Mouse (Mus musculus): Measurements from ENCODE around the gene Pias3. TPM values are rescaled to one million over a fixed set of nuclear protein-coding genes. Genes with fewer than 3 reads are reported as not detected.
"Not testable (repeated sequence)": the region's sequence is repeated elsewhere in the genome, so short reads cannot be mapped to it uniquely, and the experiment has no call there.

The Pias3 gene
- total RNA-seq, 2 experiments from 2014 or later = 18.1 to 22.1 TPM

DNA sequence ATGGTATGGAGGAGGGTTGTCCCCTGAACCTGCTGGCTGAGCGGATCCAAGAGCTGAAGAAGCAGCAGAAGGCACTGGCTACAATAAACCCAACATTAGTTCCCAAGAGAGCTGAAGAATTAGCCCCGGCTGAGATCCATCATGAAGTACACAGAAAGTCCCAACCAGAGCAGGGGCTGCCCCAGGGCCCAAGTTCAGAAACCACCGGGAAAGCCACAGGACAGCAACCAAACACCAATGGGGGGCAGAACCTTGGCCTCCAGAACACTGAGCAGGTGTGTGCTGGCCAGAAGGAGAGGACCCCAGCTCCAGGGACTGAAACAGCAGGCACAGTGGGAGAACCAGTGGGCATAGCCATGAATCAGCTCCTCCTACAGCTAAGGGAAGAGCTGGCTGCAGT lies 12.7 kb upstream of the Pias3 start:
- intact Hi-C loops (cut with DNase I) = no loop called here
- no peak for DNase-seq

DNA sequence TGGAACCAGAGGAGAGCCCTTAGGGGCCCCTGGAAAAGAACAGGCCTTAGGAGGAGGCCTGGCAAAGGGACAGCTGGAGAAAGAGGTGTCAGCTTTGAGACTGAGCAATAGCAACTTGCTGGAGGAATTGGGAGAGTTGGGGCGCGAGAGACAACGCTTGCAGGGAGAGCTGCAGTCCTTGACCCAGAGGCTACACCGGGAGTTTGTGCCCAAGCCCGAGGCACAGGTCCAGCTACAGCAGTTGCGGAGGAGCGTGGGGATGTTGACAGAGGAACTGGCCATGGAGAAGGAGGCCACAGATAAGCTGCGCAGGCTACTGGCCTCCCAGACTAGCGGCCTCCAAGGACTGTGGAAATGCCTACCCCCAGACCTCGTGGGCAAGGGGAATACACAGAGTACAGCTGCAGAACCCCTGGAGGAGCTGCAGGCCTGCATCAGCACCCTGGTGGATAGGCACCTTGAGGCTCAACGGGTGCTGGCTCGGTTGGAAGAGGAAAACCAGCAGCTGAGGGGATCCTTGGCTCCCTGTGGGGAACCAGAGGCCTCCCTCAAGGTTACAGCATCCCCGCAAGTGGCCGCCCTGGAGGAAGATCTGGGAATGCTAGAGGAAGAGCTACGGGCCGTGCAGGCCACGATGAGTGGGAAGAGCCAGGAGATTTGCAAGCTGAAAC lies 11.9 kb upstream of the Pias3 start:
- intact Hi-C loops (cut with DNase I) = no loop called here
- no peak for DNase-seq

DNA sequence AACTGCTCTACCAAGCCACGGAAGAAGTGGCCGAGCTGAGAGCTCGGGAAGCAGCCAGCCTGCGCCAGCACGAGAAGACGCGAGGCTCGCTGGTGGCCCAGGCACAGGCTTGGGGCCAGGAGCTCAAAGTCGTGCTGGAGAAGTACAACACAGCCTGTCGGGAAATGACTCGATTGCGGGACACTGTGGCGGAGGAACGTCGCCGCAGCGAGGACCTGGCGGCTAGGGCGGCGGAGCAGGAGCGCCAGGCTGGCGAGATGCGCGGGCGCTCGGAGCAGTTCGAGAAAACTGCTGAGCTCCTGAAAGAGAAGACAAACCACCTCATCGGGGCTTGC lies 11.4 kb upstream of the Pias3 start:
- intact Hi-C loops (cut with DNase I) = no loop called here

DNA sequence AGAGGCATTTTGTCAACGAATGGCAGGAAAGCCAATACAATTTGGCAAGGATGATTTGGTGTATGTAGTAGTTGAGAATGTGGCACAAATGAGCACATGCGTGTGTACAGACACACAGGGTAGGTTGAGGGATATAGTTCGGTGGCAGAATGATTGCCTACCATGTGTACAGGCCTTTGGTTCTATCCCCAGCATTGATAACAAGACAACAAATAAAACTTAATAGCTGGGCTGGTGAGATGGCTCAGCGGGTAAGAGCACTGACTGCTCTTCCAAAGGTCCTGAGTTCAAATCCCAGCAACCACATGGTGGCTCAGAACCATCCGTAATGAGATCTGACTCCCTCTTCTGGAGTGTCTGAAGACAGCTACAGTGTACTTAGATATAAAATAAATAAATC lies 10.1 kb upstream of the Pias3 start:
- intact Hi-C loops (cut with DNase I); DNase-seq: not testable (repeated sequence)

More for the DNA sequence above, 11.4 kb upstream of the Pias3 start:
- DNase-seq = peak in 1 of 2 experiments; percentile 18

DNA sequence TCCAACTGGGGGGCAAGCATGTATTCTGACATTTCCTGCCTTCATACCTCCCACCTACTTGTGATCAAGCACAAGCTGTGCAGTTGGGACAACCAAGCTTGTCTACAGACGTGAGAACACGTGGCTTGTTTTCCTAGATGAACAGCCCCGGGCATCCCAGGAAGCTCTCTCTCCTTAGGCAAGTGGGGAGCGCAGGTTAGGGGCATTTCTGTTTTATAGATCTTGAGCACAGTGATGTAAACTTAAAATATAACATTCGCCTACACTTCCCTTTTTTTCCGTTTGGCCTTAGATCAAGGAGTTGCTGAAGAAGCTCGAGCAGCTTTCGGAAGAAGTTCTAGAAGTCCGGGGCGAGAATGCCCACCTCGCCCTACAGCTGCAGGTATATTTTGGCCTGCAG lies 7.3 kb upstream of the Pias3 start:
- no peak for DNase-seq
- intact Hi-C loops (cut with DNase I) = no loop called here

DNA sequence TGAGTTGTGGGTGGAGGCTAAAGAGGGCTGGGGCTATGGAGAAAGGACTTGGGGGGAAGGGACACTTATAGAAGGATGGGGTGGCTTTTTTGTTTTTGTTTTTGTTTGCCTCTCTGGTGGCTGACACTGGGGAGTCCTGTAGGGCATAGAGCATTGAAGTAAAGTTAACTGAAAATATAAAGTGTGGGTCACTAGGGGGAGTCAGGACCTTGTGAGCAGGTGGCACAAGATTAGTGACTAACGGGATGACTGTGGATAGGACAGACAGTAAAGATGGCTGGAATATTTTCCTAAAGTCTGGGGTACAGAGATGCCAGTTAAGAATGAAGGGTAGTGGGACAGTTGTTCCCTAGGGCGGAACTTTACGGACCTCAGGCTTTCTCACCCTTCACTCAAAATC lies 5.9 kb upstream of the Pias3 start:
- DNase-seq = no peak
- intact Hi-C loops (cut with DNase I) = loop anchor here (5.0 kb wide), 1 partner anchor 53 kb away; the partner anchor contains the start of genes Gm42957 and Pex11b

DNA sequence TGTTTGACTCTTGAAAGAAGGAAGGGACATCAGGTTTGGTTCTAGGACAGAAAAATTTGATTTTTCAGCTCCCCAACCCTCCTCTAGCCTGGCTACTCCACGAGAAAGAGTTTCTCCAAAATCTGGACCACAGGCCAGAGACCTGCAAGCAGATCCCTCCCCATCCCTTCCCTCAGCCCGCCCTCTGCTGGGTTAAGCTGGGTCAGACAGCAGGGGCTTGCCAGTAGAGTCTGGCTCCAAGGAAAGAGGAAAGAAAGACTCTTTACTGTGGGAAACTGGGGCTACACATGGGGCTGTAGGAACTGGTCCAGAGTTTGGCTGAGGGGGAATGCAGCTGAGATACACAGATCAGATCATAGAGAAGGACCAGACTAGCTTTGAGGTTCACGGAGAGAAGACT lies 3.7 kb upstream of the Pias3 start:
- peak; percentile 54 to 75 for DNase-seq
- intact Hi-C loops (cut with DNase I) = loop anchor here (5.0 kb wide), 1 partner anchor 55 kb away; the partner anchor contains the start of genes Gm42957 and Pex11b

DNA sequence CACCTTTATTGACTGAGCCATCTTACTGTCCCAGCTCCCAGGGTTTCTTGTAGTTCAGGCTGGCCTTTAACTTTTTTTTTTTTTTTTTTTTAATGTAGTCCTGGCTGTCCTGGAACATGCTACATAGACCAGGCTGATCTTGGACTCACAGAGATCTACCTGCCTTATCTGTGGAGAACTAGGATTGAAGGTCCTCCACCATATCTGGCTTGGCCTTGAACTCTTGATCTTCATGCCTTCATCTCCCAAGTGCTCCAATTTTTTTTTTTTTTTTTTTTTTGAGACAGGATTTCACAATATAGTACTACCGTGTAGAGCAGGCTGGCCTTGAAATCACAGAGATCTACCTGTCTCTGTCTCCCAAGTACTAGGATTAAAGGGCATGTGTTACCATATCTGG lies 2.6 kb upstream of the Pias3 start:
- intact Hi-C loops (cut with DNase I) = loop anchor here (5.0 kb wide), 1 partner anchor 56 kb away; the partner anchor contains the start of genes Gm42957 and Pex11b
- DNase-seq = no peak

DNA sequence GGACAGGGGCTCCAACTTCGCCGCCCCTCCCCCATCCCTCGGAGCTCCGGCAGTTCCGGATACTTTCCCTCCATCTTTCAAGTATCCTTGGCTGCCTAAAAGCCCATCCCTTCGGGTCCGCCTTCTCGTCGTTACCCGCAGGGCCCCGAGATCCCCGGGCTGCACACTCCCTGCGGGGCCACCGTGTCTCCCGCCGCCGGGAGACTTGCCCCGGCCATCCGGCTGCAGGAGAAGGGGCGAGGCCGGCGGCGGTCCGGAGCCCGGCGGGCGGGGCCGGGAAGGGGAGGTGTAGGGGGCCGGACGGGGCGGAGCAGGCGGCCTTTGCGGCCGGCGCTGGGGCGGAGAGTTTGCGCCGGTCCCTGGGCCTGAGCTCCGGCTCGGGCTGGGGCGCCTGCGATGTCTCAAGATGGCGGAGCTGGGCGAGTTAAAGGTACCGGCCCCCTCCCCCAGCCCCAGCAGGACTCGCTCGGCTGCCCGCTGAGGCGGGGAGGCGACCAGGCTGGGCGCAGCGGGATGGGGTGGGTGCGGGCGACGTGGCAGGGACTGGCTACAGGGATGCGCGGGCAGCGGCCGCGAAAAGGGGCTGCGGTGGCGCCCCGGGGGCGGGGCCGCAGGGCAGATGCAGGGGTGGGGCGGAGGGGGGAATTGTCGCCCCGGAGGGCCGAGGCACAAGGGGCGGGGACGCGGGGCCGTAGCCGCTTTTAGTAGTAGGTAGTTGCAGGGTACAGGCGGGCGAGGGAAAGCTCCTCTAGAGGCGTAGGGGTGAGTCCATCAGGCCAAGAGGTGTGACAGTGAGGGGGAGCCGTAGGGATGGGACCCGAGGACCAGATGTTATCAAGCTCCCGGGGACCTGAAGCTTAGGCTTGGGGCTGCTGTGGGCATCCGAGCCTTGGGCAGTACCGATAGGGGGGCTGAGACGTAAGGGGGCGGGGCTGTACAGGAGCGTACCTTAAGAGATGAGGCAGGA lies 865 bp downstream of the Pias3 start:
- intact Hi-C loops (cut with DNase I) = no loop called here
- DNase-seq = peak; percentile 94 to 96

DNA sequence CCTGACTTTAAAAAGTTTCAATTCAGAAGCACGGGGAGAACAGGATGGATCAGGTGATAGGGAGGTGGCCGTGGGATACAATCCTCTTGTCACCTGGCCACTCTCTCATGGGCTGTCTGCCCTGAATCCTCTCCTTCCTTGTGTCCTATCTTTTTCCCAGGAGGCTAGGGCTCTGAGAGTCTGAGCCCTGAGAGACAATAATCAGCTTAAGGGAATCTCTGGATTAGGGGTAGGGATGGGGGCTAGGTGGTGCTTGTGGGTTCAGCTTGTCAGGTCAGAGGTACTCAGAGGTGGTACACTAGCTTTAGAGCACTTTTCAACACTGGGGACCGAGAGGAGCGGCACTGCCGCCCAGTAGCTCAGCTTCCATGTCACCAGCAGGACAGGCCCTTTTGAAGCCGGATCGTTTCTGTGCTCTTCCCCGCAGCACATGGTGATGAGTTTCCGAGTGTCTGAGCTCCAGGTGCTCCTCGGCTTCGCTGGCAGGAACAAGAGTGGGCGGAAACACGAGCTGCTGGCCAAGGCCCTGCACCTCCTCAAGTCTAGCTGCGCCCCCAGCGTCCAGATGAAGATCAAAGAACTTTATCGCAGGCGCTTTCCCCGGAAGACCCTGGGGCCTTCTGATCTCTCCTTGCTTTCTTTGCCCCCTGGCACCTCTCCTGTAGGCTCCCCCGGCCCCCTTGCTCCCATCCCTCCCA lies 3.0 kb downstream of the Pias3 start:
- intact Hi-C loops (cut with DNase I) = no loop called here
- no peak for DNase-seq

DNA sequence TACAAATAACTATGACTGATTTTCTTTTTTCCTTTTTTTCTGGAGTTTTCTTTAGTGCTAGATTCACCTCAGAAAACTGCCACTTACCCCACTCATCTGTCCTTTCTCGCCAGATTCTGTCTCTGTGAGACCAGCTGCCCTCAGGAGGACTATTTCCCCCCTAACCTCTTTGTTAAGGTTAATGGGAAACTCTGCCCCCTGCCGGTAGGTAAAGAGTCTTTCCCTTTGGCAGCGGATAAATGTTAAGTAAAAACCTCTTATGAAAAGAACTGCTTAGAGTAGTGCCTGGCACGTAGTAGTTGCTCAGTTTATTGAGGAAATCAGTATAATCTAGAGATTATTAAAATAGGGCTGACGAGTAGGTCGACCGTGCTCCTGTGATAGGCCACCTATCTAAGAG lies 4.2 kb downstream of the Pias3 start:
- peak; percentile 33 to 54 for DNase-seq
- intact Hi-C loops (cut with DNase I) = no loop called here

DNA sequence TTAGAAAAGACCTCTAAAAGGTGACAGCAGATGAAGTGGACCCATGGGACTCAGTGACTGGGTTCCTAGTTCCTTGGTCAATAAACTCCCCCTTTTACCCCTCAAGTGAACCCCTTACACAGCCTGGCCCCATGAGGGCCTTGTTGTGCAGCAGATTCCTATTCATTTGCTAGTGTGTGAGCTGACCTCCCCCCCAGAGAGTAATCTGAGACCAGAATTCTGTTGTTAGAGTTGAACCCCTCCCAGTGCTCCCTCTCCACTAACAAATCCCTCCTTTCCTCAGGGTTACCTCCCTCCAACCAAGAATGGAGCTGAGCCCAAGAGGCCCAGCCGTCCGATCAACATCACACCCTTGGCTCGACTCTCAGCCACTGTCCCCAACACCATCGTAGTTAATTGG lies 4.8 kb downstream of the Pias3 start:
- intact Hi-C loops (cut with DNase I) = no loop called here
- no peak for DNase-seq

DNA sequence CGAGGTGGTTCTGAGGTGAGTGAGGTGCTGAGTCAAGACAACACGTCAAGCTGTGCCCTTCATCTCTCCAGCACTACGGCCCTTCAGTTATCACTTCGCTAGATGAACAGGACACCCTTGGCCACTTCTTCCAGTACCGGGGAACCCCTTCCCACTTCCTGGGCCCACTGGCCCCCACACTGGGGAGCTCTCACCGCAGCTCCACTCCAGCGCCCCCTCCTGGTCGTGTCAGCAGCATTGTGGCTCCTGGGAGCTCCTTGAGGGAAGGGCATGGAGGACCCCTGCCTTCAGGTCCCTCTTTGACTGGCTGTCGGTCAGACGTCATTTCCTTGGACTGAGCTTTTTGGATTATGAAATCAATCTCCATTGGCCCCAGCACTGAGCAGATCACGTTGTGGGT lies 8.6 kb downstream of the Pias3 start:
- intact Hi-C loops (cut with DNase I) = loop anchor here (5.0 kb wide), 2 partner anchors 37 to 57 kb away; partner anchors contain the start of gene Itga10
- peak; percentile 42 to 49 for DNase-seq

DNA sequence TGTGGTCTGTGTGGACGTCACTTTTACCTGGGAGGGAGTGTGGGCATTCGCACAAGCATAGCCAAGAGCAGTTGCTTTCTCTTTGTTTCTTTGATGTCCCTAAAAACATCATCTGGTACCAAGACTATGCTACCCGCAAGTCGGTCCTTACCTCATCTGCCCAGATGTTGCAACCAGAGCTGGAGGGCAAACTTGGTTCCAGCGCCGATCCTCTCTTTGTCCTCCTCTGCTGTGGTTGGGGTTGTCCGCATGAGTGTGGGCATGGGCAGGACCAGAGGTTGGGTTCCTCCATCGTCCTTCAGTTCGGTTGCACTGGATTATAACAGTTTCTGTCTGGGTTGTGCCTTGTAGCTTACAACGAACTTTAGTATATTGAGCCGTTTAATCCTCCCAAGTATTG lies 10.0 kb downstream of the Pias3 start:
- intact Hi-C loops (cut with DNase I) = loop anchor here (5.0 kb wide), 2 partner anchors 39 to 59 kb away; partner anchors contain the start of gene Itga10
- DNase-seq = no peak

DNA sequence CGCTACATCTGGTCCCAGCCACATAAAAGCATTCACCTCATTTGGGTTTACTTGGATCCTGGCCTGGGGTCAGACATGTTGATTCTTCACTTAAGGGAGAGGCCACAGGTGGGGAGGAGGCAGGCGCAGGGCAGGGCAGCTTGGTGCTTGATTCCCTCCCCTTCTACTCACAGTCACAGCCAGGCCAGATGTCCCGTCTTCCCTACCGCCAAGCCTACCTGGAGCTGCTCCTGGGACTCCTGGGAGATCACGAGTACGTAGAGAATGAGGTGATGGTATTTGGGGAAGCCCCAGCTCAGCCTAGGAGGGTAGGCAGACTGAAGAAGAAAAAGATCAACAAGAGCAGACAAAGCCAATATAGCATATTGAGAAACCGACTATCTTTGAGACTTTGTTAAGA lies 10.8 kb downstream of the Pias3 start:
- intact Hi-C loops (cut with DNase I) = loop anchor here (5.0 kb wide), 2 partner anchors 40 to 60 kb away; partner anchors contain the start of gene Itga10
- no peak for DNase-seq

DNA sequence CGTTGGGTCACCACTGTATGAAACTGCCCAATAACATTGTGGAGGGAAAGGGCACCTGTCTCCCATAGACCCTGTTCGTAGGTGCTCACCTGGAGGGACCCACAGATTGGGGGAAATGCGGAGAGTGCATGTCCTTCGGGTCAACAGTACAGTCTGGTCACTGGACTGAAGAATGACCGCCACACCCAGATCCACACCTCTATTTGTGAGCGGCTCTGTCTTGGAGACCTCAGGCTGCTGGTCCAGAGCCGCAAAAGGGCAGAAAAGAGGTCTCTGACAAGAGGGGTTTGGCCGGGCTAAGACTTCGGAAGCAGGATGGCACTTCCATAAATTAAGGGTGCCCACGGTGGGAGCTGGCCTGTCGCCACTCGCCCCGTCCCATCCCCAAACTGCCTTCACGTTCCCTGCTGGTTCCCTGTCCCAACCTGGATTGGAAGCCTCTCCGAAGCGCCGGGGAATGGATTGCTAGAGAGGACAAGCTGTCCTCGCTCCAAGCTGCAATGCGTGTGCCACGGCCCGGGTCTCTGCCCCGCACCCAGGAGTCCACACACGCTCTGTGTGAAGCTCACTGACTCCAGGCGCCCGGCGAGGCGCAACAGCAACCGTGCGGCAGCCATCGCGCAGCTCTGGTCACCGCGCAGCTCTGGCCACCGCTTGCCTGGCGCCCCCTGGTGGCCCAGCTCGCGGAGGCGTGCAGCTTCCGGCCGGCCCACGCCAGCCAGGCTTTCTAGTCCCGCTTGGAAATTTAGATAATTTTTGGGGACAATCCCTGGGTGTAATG lies 11.9 kb downstream of the Pias3 start, which contains the start of gene Nudt17:
Gene Nudt17 (minus strand): TSS at position 660 of the 781 bp plus-strand sequence.
- intact Hi-C loops (cut with DNase I) = loop anchor here (2.0 to 5.0 kb wide), 3 partner anchors 41 to 161 kb away; partner anchors contain the start of gene Itga10
- DNase-seq = peak; percentile 91 to 96

DNA sequence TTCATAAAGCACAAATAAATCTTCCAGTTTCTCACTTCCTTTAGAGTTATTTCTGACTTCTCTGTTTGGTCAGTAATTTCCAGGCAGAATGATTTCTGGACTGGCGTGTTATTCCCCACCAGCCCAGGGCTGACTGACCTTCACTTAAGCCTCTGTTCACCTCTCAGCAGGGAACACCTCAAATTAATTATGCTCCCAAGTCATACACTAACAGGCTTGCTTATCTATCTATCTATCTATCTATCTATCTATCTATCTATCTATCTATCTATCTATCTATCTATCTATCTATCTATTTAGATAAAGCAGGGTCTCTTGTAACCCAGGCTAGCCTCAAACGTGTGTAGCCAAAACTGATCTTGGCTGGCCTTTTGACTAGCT lies 12.5 kb downstream of the Pias3 start:
- intact Hi-C loops (cut with DNase I) = loop anchor here (2.0 to 5.0 kb wide), 3 partner anchors 41 to 162 kb away; partner anchors contain the start of gene Itga10
- DNase-seq = no peak

DNA sequence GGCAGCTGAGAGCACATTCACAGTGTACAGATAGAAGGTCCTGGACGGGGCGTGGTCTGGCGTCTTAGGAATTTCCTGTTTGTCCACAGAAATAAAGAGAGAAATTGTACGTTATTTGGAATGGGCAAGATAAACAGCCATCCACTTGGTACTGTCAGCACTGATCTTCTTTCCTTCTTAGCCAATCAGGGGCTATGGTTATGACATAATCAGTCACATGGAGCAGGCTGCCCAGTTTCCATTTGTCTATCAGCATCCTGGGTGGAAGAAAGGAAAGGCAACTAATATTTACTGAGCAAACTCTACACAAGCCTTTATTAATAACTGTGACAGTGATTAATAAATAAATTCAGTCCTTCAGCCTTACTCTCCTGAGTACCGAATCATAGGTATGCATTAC lies 18.1 kb downstream of the Pias3 start:
- intact Hi-C loops (cut with DNase I) = no loop called here
- DNase-seq = no peak

DNA sequence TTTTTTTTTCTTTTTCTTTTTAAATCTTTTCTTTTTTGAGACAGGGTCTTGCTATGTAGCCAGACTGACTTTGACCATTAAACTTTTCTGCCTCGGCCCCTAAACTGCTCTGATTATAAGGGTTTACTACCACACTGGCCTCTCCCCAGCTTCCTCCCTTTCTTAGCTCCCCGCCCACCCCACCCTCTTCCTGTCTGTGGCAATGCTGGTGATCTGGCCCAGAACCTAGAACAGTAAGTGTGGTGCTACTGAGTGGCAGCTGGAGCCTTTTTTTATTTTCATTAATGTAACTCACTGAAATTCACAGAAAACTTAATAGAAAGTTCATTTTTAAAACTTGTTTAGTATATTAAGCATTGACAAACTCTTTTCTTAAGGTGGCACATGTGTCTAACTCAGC lies 19.7 kb downstream of the Pias3 start:
- intact Hi-C loops (cut with DNase I) = no loop called here
- no peak for DNase-seq

DNA sequence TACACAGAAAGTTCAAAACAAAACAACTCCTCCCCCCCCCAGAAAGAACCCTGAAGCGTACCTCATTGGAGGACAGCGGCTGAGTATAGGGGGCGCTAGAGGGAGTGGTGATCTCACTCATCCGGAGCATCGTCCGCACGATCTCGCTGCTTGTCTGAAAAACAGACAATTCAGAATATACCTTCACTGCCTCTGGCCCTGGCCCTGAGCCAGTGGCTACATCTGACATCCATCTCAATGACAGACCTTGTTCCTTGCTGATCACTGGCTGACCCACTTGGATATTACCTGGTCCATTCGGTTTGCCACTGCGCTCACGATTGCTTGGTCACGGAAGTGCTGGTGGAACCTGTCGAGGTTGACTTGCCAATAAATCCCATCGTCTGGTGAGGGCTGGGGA lies 23.0 kb downstream of the Pias3 start:
- intact Hi-C loops (cut with DNase I) = no loop called here
- DNase-seq = peak in 1 of 2 experiments; percentile 44
